Mouse (Mus musculus) heart, embryonic 16.5 days (tissue): ENCODE measurements around the gene Lcmt2. TPM values are rescaled to one million over a fixed set of nuclear protein-coding genes. Genes with fewer than 3 reads are reported as not detected.

Experiments
- ATAC-seq: fragments of 200-750 bp; cut with Nextera tagmentation; replicated peaks from 2 replicates; pipeline ENCODE4 v1.8.0; 2017; ENCODE audit warnings: moderate number of reproducible peaks; ENCODE audit not compliant: insufficient read depth, low FRiP score; ENCODE audit errors: extremely low read depth
- H3K27ac ChIP-seq: fragments of 300-500 bp; sonication (generic); 2 replicates; pipeline ENCODE4 v1.5.1; 2014; ENCODE audit warnings: mild to moderate bottlenecking, low read length, control low read depth, moderate library complexity
- H3K27me3 ChIP-seq: fragments of 300-500 bp; sonication (generic); 2 replicates; pipeline ENCODE4 v1.6.1; 2014; ENCODE audit warnings: low read length, mixed read lengths; ENCODE audit not compliant: control insufficient read depth, insufficient read depth
- H3K36me3 ChIP-seq: fragments of 300-500 bp; sonication (generic); 2 replicates; pipeline ENCODE4 v1.6.1; 2014; ENCODE audit not compliant: control insufficient read depth, insufficient read depth
- H3K4me1 ChIP-seq: fragments of 300-500 bp; sonication (generic); 2 replicates; pipeline ENCODE4 v1.6.1; 2014; ENCODE audit warnings: low read length, mixed read lengths; ENCODE audit not compliant: control insufficient read depth, insufficient read depth
- H3K4me2 ChIP-seq: fragments of 300-500 bp; sonication (generic); 2 replicates; pipeline ENCODE4 v1.6.1; 2014; ENCODE audit warnings: low read depth, mild to moderate bottlenecking, control low read depth, low read length
- H3K4me3 ChIP-seq: fragments of 300-500 bp; sonication (generic); 2 replicates; pipeline ENCODE4 v1.5.1; 2014; ENCODE audit warnings: mild to moderate bottlenecking, control low read depth, low read length
- H3K9ac ChIP-seq: fragments of 300-500 bp; sonication (generic); 2 replicates; pipeline ENCODE4 v1.6.1; 2014; ENCODE audit warnings: low read length, control low read depth
- H3K9me3 ChIP-seq: fragments of 300-500 bp; sonication (generic); replicated peaks from 2 replicates; pipeline ENCODE4 v1.6.1; 2016; ENCODE audit warnings: low read length; ENCODE audit not compliant: control insufficient read depth
- WGBS: fragments of 180-500 bp; shearing (Covaris S2); extraction: QIAGEN DNeasy Blood & Tissue Kit; methylation state at CpG from one replicate; pipeline ENCODE4 v1.1.7; 2014; 5-methylcytosine and 5-hydroxymethylcytosine counted together
- polyA plus RNA-seq: library from polyadenylated mRNA; unstranded; fragments of >200 nt; fragmentation: Nextera tagmentation; extraction: Ambion mirVana; gene quantifications from 2 replicates; pipeline ENCODE4 v1.2.1, GENCODE M21; 2015

Lcmt2 gene
- 19.0 and 20.1 TPM in 2 replicates for polyA plus RNA-seq

DNA sequence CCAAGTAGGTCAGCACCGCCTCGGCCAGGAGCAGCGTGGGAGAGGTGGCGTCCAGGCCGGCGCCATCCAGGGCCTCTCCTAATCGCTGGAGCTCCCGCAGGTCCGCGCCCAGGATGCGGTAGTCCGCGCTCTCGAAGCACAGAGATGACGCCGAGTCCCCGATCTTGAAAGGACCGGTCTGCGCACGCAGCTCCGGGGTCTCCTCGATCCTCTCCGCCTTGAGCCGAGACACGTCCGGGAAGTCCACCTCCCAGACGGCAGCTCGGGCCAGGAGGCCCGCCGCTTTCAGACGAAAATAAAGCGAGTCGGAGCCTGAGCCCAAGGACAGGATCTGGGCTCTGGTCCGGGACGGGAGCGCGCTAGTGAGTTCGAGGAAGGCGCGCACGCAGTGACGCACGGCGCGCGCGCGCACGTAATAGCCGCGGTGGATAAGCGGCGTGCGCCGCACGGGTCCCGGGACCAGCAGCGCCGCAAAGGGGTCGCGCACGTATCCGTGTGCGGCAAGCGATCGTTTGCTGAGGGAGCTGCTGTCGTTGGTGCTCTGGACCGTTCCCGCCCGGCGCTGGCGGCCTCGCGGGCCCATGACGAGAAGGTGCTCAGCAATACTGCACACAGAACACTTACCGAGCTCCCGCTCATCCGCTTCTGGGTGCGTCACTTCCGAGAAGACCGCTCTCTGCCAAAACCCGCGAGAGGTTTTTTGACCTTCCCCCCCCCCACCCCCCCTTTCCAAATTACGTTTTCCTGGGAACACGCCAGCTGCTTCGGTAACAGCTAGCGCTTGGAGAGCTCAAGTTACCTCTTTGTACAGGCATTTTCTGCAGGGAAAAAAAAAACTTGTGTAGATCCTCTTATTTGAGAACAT lies at the start of gene Lcmt2, which contains the start of gene Adal:
Lcmt2 (minus strand) TSS at position 636 of the 865 bp plus-strand sequence.
Adal (plus strand) TSS at position 411 of the 865 bp plus-strand sequence.
- Histone ChIP-seq H3K4me3 (peak within 1 kb of the TSS; percentile 82), H3K9ac (peak within 1 kb of the TSS; percentile 80), H3K36me3 (peaks cover 15% of the 10 kb centered on the region), H3K9me3 (no peaks in the 10 kb centered on the region), H3K4me2 (peak within 1 kb of the TSS; percentile 94), H3K4me1 (peaks cover 23% of the 10 kb centered on the region), H3K27ac (peak within 1 kb of the TSS; percentile 99), H3K27me3 (no peaks in the 10 kb centered on the region)
- ATAC-seq, result peak; percentile 94
- WGBS, result under 1% methylated on average over 87 of the region's 87 CpGs

DNA sequence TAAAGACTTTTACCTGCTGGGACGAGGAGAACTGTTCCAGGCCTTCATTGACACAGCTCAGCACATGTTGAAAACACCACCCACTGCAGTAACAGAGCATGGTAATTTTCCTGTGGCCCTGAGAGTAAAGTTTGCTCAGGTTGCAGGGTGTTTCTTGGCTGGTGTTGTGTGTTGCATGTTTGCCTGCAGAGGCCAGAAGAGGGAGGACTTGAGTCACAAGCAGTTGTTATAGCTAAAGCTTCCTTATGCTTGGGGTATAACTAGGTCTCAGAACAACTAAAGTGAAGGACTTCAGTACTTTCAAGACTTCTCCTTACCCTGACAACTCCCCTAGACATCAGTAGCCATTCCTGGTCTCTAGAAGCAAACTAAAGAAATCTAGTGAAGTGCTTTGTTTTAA lies 48.1 kb upstream of the Lcmt2 start:
- WGBS, result 67% methylated on average over 1 of the region's 1 CpGs
- no peak for ATAC-seq

DNA sequence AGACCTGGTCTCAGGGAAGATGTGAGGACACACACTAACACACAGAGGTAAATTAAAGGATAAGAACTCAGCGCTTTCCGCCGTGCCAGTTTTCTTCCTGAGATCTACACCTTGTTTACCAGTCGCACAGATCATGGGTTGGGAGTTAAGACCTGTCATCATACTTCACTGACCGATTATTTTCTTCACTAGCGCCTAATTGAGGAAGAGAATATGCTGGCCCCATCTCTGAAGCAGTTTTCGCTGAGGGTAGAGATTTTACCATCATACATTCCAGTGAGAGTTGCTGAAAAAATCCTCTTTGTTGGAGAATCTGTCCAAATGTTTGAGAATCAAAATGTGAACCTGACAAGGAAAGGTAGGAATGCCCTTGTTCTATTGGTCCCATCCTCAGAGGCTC lies 43.7 kb upstream of the Lcmt2 start:
- no peaks in the 10 kb centered on the region for H3K4me1 ChIP-seq
- no peaks in the 10 kb centered on the region for H3K9me3 ChIP-seq
- H3K4me3 ChIP-seq, result no peak overlapping the region
- no peak overlapping the region for H3K9ac ChIP-seq
- no peak overlapping the region for H3K4me2 ChIP-seq
- WGBS, result 93% methylated on average over 7 of the region's 7 CpGs
- no peak overlapping the region for H3K27ac ChIP-seq
- no peak for ATAC-seq
- no peaks in the 10 kb centered on the region for H3K27me3 ChIP-seq
- H3K36me3 ChIP-seq, result peaks cover 29% of the 10 kb centered on the region

More for the DNA sequence above, 48.1 kb upstream of the Lcmt2 start:
- Histone ChIP-seq H3K4me1 (no peaks in the 10 kb centered on the region), H3K9me3 (no peaks in the 10 kb centered on the region), H3K27me3 (no peaks in the 10 kb centered on the region), H3K4me2 (no peak overlapping the region), H3K9ac (no peak overlapping the region), H3K36me3 (peaks cover 58% of the 10 kb centered on the region), H3K4me3 (no peak overlapping the region), H3K27ac (no peak overlapping the region)

DNA sequence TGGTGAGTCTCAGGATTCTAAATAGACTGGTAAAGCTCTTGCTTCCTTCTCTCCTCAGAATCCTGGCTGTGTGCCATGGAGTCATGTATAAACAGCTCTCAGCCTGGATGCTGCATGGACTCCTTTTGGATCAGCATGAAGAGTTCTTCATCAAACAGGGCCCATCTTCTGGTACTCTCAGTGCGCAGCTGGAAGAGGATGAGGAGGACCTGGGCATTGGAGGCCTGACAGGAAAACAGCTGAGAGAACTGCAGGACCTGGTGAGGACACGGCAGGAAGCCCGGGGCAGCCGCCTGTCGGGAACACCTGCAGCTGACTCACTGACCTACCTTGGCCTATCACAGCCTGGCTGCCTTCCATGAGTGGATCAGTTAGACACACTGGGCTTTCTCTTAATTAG lies 43.0 kb upstream of the Lcmt2 start:
- WGBS, result 77% methylated on average over 5 of the region's 5 CpGs
- H3K36me3 ChIP-seq, result peaks cover 31% of the 10 kb centered on the region
- H3K27me3 ChIP-seq, result no peaks in the 10 kb centered on the region
- no peak overlapping the region for H3K27ac ChIP-seq
- H3K4me3 ChIP-seq, result no peak overlapping the region
- H3K4me2 ChIP-seq, result no peak overlapping the region
- no peaks in the 10 kb centered on the region for H3K4me1 ChIP-seq
- H3K9me3 ChIP-seq, result no peaks in the 10 kb centered on the region
- no peak overlapping the region for H3K9ac ChIP-seq
- no peak for ATAC-seq

DNA sequence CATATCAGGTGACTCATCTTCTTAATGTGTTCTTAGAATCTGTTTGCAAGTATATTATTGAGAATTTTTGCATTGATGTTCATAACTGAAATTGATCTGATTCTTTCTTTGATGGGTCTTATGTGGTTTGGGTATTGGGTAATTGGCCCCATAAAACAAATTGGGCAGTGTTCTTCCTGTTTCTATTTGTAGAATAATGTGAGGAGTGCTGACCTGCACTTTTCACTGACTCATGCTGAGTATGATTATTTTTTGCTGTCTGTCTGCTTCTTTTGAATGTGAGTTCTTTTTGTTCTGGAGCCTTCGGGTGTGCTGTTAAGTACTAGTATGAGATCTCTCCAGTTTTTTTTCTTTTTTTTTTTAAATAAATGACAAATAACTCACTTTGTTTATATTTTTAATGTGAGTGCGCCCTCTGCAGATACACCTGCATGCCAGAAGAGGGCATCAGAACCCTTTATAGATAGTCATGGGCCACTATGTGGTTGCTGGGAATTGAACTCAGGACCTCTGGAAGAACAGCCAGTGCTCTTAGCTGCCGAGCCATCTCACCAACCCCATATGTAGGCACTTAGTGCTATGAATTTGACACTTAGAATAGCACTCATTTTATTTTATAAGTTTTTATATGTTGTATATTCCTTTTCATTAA lies 38.5 kb upstream of the Lcmt2 start:
- peaks cover 32% of the 10 kb centered on the region for H3K36me3 ChIP-seq
- H3K9me3 ChIP-seq, result no peaks in the 10 kb centered on the region
- no peak for ATAC-seq
- 91% methylated on average over 3 of the region's 3 CpGs for WGBS
- H3K9ac ChIP-seq, result no peak overlapping the region
- no peak overlapping the region for H3K27ac ChIP-seq
- no peak overlapping the region for H3K4me3 ChIP-seq
- H3K4me2 ChIP-seq, result no peak overlapping the region
- H3K4me1 ChIP-seq, result no peaks in the 10 kb centered on the region
- no peaks in the 10 kb centered on the region for H3K27me3 ChIP-seq

DNA sequence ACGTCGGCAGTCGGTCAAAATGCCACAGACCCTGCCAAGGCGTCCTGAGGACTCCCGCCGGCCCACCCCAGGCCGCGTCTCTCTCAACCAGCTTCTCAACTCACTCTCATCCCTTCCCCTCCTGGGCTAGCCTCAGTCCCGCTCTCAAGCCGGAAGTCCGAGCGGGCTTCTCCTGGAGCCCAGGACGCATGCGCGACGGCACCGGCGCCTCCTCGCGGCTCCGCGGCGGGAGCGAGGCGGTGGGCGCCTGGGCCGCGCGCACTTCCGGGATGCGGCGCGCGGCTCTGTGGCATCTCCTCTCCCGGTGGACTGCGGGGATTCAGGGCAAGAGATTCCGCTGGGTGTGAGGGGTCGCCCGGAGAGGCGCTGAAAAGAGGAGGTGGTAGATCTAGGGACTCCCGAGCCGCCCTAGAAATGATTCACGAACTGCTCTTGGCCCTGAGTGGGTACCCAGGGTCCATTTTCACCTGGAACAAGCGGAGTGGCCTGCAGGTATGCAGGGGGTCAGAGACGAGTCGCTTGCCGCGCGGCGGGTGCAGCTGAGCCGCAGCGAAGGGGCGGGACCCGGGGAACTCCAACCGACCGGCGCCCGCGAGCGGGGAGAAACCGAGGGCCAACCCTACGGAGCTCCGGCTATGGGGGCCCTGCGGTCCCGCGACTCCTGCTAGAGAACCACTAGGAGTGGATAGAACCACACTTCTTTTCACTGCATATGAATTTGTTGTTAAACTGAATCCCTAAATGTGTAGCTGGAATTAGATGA lies 30.7 kb upstream of the Lcmt2 start, which contains the start of gene Zscan29:
Zscan29 (minus strand) TSS at position 146 of the 763 bp plus-strand sequence.
- H3K36me3 ChIP-seq, result peaks cover 15% of the 10 kb centered on the region
- WGBS, result under 1% methylated on average over 66 of the region's 66 CpGs

DNA sequence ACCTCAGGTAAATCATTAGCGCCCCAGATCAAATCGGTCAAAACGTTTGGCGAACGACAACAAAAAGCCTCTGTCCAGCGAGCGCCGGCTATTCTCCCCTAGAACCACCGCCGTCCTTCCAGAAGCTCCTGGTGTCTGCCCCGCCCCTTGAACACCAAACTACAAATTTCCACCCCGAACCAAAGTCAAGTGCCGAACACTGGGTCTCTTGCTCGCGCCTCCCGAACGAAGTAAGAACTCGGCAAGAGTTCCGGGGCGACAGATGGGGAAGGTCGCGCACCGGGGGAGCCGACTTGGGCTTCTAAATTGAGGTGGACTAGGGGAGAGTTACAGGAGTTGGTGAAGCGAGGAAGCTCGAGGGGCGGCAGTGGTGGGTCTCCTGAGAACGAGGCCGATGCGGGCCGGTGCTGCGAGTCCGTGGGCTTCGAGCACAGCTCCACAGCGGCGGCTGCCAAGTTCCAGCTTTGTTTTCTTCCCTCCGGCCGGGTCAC lies 30.1 kb upstream of the Lcmt2 start, which contains the start of gene Tubgcp4:
Tubgcp4 (plus strand) TSS at position 174 of the 491 bp plus-strand sequence.
- H3K4me3 ChIP-seq, result peak within 1 kb of the TSS; percentile 97
- peak within 1 kb of the TSS; percentile 90 for H3K27ac ChIP-seq
- ATAC-seq, result peak; percentile 39
- H3K9ac ChIP-seq, result peak within 1 kb of the TSS; percentile 89
- peaks cover 14% of the 10 kb centered on the region for H3K36me3 ChIP-seq
- peaks cover 18% of the 10 kb centered on the region for H3K4me1 ChIP-seq
- H3K4me2 ChIP-seq, result peak within 1 kb of the TSS; percentile 85
- WGBS, result under 1% methylated on average over 38 of the region's 38 CpGs
- H3K9me3 ChIP-seq, result no peaks in the 10 kb centered on the region
- no peaks in the 10 kb centered on the region for H3K27me3 ChIP-seq

More for the DNA sequence above, 30.7 kb upstream of the Lcmt2 start, which contains the start of gene Zscan29:
- Histone ChIP-seq H3K4me2 (peak within 1 kb of the TSS; percentile 85), H3K9me3 (no peaks in the 10 kb centered on the region), H3K27me3 (no peaks in the 10 kb centered on the region), H3K9ac (peak within 1 kb of the TSS; percentile 89), H3K27ac (peak within 1 kb of the TSS; percentile 90), H3K4me1 (peaks cover 18% of the 10 kb centered on the region), H3K4me3 (peak within 1 kb of the TSS; percentile 97)
- ATAC-seq, result peak; percentile 95

DNA sequence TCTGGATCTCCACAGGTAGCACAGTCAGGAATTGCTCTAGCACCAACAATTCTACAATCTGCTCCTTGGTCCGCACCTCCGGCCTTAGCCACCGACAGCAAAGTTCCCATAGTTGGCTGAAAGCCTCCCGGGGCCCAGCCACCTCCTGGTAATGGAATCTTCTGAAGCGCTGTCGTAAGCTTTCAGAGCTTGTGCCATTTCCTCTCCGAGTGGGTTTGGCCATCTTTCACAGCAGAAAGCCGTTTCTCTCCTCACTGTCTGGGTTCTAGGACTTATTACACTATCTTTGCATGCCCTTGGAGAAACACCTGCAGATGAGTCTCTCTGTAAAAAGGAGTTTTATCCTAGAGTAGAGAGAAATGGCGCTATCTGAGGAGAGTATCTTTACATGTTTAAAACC lies 29.4 kb upstream of the Lcmt2 start:
- peak overlapping the region; percentile 90 for H3K27ac ChIP-seq
- no peak for ATAC-seq
- WGBS, result 2% methylated on average over 9 of the region's 9 CpGs

More for the DNA sequence above, 29.4 kb upstream of the Lcmt2 start:
- no peaks in the 10 kb centered on the region for H3K9me3 ChIP-seq
- peaks cover 18% of the 10 kb centered on the region for H3K4me1 ChIP-seq
- peak overlapping the region; percentile 97 for H3K4me3 ChIP-seq
- peak overlapping the region; percentile 89 for H3K9ac ChIP-seq
- H3K4me2 ChIP-seq, result peak overlapping the region; percentile 85
- no peaks in the 10 kb centered on the region for H3K27me3 ChIP-seq
- H3K36me3 ChIP-seq, result peaks cover 8% of the 10 kb centered on the region
